Mouse (Mus musculus) yolk sac, embryonic 10.5 days (tissue): ENCODE results near the gene Psmc3ip.

ENCODE experiments used
- DNase-seq: peaks from one replicate; pipeline ENCODE4 v3.0.0-alpha.2; 2017; ENCODE audit warnings: low spot score

Psmc3ip gene

GRCm38 (mm10) chr11:101052751-101053473, 42.3 kb downstream of the Psmc3ip start:
- DNase-seq = no peak

- DNase-seq = no peak
Observed at GRCm38 (mm10) chr11:101051617-101052016, 43.6 kb downstream of the Psmc3ip start.

GRCm38 (mm10) chr11:101051051-101051493, 44.2 kb downstream of the Psmc3ip start:
- DNase-seq = no peak

- no peak for DNase-seq
Observed at GRCm38 (mm10) chr11:101050359-101050758, 44.9 kb downstream of the Psmc3ip start.

GRCm38 (mm10) chr11:101047502-101047901, 47.7 kb downstream of the Psmc3ip start:
- no peak for DNase-seq

- peak; percentile 71 for DNase-seq
Observed at GRCm38 (mm10) chr11:101046440-101046839, 48.8 kb downstream of the Psmc3ip start.

- DNase-seq = no peak
Observed at GRCm38 (mm10) chr11:101045826-101046225, 49.4 kb downstream of the Psmc3ip start.
